ENCODE assay signal across 8 mouse cellular contexts in the genomic region with DNA sequence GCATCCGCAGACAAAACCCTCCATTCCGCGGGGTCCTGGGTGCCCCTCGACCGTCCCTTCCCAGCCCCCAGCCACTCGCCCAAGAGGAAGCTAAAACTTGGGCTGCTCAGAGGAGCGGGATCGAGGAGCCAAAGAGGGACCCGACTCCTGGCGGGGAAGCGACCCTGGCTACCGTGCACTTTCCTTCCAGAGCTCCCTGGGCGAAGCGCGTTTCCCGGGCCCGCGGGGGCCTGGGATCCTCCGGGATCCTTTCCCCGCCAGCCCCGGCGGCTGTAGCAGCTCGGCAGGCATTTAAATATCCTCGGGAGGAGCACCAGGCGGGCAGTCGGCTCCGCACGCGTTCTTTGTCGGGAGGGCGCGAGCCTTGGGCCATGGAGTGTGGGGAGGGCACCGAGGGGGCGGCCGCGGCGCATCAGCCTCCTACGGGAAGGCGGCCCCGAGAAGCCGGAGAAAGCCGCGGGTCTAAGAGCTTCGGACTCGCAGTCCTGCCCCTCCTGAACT. TPM values are rescaled to one million over a fixed set of nuclear protein-coding genes. Genes with fewer than 3 reads are reported as not detected.
DNase-seq lines count a peak whose midpoint lies in the region; ATAC-seq lines count a peak whose summit lies in the region.

No protein-coding gene starts in this region.

- DNase-seq in ovary, postnatal 10 days (ENCODE audit: low spot score) = peak; percentile 15
- DNase-seq in ovary, adult 18-20 months (ENCODE audit: low spot score) = no peak
- peak; percentile 23 for DNase-seq in adrenal gland, adult 8-10 months
- DNase-seq in cerebellum, adult 8-10 months = no peak
- DNase-seq in right cerebral cortex, postnatal 14 days = no peak

- H3K9me3 ChIP-seq in forebrain, embryonic 16.5 days (ENCODE audit: control insufficient read depth, low read length) = no peaks in the 10 kb centered on the region
- H3K9me3 ChIP-seq in kidney, embryonic 15.5 days (replicated peaks) = no peaks in the 10 kb centered on the region
- H3K9me3 ChIP-seq in midbrain, embryonic 13.5 days = no peaks in the 10 kb centered on the region

- H3K27me3 ChIP-seq in forebrain, embryonic 16.5 days (replicated peaks; ENCODE audit: control insufficient read depth, insufficient read depth, low read length) = peaks cover 5% of the 10 kb centered on the region; the same call in 1 of the 2 replicates
- H3K27me3 ChIP-seq in kidney, embryonic 15.5 days = no peaks in the 10 kb centered on the region
- H3K27me3 ChIP-seq in midbrain, embryonic 13.5 days = peaks cover 43% of the 10 kb centered on the region

- 0% methylated on average over 45 of the region's 45 CpGs for WGBS in forebrain, embryonic 16.5 days
- WGBS in kidney, embryonic 15.5 days = under 1% methylated on average over 44 of the region's 45 CpGs
- WGBS in midbrain, embryonic 13.5 days = under 1% methylated on average over 45 of the region's 45 CpGs

- H3K9ac ChIP-seq in forebrain, embryonic 16.5 days (replicated peaks; ENCODE audit: low read depth, low read length) = peak overlapping the region; percentile 69
- H3K9ac ChIP-seq in kidney, embryonic 15.5 days = peak overlapping the region; percentile 93
- peak overlapping the region; percentile 76 for H3K9ac ChIP-seq in midbrain, embryonic 13.5 days (replicated peaks)

- peak overlapping the region; percentile 91 for H3K4me2 ChIP-seq in forebrain, embryonic 16.5 days (ENCODE audit: low read length)
- H3K4me2 ChIP-seq in kidney, embryonic 15.5 days = peak overlapping the region; percentile 98
- H3K4me2 ChIP-seq in midbrain, embryonic 13.5 days (replicated peaks) = peak overlapping the region; percentile 97

- H3K36me3 ChIP-seq in forebrain, embryonic 16.5 days (ENCODE audit: control insufficient read depth, insufficient read depth) = no peaks in the 10 kb centered on the region
- H3K36me3 ChIP-seq in kidney, embryonic 15.5 days = peaks cover 13% of the 10 kb centered on the region
- H3K36me3 ChIP-seq in midbrain, embryonic 13.5 days = no peaks in the 10 kb centered on the region

- peak overlapping the region; percentile 60 for H3K4me3 ChIP-seq in forebrain, embryonic 16.5 days (replicated peaks; ENCODE audit: low read length)
- peak overlapping the region; percentile 93 for H3K4me3 ChIP-seq in kidney, embryonic 15.5 days (replicated peaks)
- H3K4me3 ChIP-seq in midbrain, embryonic 13.5 days (replicated peaks) = peak overlapping the region; percentile 70

- ATAC-seq in forebrain, embryonic 16.5 days = peak; percentile 24
- peak; percentile 3; the same call in 1 of the 2 replicates for ATAC-seq in kidney, embryonic 15.5 days (replicated peaks; ENCODE audit: low FRiP score)
- ATAC-seq in midbrain, embryonic 13.5 days = peak; percentile 55

- peaks cover 45% of the 10 kb centered on the region for H3K4me1 ChIP-seq in forebrain, embryonic 16.5 days (replicated peaks; ENCODE audit: control insufficient read depth, insufficient read depth, low read length)
- H3K4me1 ChIP-seq in kidney, embryonic 15.5 days = peaks cover 33% of the 10 kb centered on the region
- H3K4me1 ChIP-seq in midbrain, embryonic 13.5 days (replicated peaks) = peaks cover 44% of the 10 kb centered on the region

- no peak overlapping the region; the same call in 1 of the 2 replicates for H3K27ac ChIP-seq in forebrain, embryonic 16.5 days (ENCODE audit: low read length)
- H3K27ac ChIP-seq in kidney, embryonic 15.5 days = peak overlapping the region; percentile 98
- H3K27ac ChIP-seq in midbrain, embryonic 13.5 days = peak overlapping the region; percentile 58; the same call in 1 of the 2 replicates

RNA-seq across cellular contexts. Expression of gene Hmga2, which starts 1.2 kb away (rescaled TPM):
- 1 to 10 TPM; 3.9 to 4.7 (median 4.3) TPM for total RNA-seq in adrenal gland, adult 8-10 months (2022)
- 0.68 and 0.71 TPM in 2 replicates for polyA plus RNA-seq in forebrain, embryonic 16.5 days (2015; fragmentation: Nextera tagmentation; extraction: Ambion mirVana)
- 28.3 and 30.3 TPM in 2 replicates for polyA plus RNA-seq in kidney, embryonic 15.5 days (2015; fragmentation: Nextera tagmentation; extraction: Ambion mirVana)
- 3.6 and 4.2 TPM in 2 replicates for polyA plus RNA-seq in midbrain, embryonic 13.5 days (2015; fragmentation: Nextera tagmentation; extraction: Ambion mirVana)

Comparison
In these comparisons a context has a peak if more than half of its experiments do, and no peak if none do; other contexts are left out.
1. DNase-seq: peak in ovary, postnatal 10 days (single experiment) and adrenal gland, adult 8-10 months (single experiment); none in ovary, adult 18-20 months (single experiment), cerebellum, adult 8-10 months (single experiment) and right cerebral cortex, postnatal 14 days (single experiment).
2. ATAC-seq: peak in every context shown above with its lines; median percentile 55 in midbrain, embryonic 13.5 days; 24 in forebrain, embryonic 16.5 days; 3 in kidney, embryonic 15.5 days.
3. Peak in every context shown above with its lines, with median percentiles within 50 percentile points of each other: H3K4me2 ChIP-seq, H3K4me3 ChIP-seq and H3K9ac ChIP-seq.